Mouse (Mus musculus) brain, adult 2 months (tissue): ENCODE measurements around the gene Atp6v0a4.
A peak's percentile ranks its signal among the peaks of the same experiment; 100 is the strongest.

ENCODE experiments used
- DNase-seq: peaks from one replicate; pipeline ENCODE4 v3.0.0; 2011; ENCODE audit warnings: low read depth, low spot score

Gene Atp6v0a4

DNA sequence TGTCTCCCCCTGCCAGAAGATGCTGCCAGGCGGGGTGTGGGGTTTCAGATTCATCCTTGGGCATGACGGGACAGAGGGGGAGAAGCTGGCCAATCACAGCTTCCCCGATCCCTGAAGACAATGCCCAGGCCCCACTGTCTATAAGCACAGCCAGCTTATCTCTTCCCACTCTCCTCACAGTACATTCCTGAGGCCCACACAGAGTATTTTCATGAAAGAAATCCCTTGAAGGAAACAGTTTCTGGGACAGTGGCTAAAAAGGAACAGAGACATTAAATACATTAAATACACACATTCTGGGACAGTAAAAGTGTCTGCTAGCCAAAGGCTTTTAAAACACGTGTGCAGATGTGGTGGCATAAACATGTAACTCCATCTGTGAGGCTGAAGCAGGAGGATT lies 44.0 kb downstream of the Atp6v0a4 start:
- peak; percentile 20 for DNase-seq

DNA sequence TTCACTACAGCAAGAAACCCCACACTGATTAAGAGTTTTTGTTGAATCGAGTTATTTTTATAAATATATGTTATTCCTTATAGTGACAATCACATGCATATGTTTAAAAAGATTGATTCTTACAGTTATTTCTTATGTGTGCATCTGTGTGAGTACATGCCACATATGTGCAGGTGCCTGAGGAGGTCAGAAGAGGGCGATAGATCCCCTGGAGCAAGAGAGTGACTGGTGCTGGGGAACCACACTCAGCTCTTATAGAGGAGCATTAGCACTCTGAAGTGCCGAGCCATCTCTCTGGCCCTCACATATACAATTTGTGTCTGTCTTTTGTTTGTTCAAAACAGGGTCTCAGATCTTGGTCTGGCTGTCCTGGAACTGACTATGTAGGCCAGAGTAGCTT lies 50.8 kb downstream of the Atp6v0a4 start:
- DNase-seq, result no peak

DNA sequence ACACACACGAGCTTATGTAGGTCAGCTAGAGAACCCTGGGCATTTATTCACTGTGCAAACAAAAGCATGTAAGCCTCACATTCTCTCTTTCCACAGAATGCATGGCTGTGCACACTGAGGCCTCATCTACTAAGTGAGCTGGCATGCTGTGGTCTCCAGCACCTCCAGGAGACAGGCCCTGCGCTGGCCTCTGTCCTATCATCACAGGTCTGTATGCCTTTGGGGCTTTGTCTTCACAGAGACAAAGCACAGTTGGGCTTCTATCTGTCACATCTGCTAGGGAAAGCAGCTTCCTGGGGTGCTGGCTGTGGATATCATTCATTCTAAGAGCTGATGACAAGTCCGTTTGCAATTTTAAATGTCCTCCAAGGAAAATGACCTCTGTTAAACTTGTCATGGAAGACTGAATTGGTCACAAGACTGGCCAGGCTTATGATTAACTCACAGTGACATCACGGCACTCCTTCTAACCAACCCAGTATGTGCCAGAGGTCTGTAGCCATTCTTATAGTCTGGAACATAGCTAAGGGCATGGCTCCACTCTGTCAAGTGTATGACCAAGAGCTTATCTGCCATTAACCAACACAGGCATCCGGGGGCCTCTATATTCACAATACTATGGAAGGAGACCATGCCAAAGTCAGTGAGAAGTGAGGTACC lies 52.1 kb downstream of the Atp6v0a4 start:
- peak; percentile 6 for DNase-seq

DNA sequence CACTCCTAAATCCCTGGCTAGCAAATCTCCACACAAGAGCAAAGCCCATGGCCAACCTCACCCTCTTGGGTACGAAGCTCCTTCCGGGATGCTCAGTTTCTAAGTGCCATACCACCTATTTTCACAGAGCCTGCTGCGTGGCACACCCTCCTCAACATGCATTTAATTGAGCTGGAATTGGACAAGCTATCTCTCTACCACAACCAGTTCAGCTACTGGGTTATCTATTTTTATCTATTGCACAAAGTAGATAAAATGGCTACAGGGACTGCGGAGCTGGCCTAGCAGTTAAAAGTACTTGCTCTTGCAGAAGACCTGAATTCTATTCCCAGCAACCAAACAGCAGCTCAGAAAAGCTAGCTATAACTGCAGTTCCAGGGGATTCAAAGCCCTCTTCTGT lies 53.1 kb downstream of the Atp6v0a4 start:
- no peak for DNase-seq

DNA sequence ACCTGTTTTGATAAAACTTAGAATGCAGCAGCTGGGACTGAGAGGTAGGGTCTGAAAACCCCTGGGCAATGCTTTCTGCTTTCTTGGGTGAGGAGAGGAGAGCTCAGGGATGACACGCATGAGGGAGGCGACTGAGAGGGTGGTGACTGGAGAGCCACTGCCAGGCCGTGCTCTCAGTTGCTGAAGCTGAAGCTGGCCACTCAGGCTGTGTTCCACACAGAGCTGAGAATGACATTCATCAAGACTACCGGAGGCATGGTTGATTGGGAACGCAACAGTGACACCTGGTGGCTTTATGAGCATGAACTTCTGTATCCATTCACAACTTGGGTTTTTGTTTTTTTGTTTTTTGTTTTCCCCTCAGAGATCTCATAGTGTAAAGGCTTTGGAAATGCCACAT lies 58.2 kb downstream of the Atp6v0a4 start:
- DNase-seq, result peak; percentile 95

DNA sequence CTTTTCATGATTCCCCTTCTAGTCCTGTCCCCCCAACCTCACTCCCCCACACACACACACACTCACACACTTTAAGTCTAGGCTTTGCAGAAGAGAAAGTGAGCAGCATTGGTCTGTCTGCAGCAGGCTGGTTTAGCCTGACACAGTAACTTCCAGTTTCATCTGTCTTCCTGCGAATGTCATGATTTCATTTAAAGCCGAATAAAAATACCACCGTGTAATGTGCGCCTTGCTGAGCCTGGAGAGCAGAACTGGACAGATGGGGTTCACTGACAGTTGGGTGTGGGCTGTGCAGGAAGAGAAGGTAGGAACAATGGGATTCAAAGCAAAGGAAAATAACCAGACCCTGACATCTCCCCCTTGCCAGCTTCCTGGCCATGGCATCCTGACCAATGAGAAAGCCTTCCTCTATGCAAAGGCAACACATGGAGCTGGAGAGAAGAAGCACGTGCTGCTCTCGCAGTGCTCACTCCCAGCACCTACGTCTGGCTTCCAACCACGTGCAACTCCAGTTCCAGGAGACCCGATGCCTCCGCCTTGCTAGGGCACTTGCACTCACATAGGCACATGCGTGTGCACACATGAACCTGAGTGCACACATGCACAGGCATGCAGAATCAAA lies 58.8 kb downstream of the Atp6v0a4 start:
- peak; percentile 85 for DNase-seq

DNA sequence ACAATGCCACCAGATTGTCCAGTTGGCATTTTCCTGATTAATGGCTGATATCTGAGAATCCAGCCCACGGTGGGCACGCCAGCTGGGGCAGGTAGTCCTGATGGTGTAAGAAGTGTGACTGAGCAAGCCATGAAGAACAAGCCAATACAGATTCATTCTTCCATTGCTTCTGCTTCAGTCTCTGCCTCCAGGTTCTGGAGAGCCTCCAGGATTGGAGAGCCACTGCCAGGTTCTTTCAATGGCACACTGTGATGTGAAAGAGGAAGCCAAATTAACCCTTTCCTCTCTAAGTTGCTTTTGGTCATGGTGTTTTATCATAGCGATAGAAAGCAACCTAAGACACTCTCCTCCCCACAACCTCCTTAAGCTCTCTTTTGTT lies 59.3 kb downstream of the Atp6v0a4 start:
- peak; percentile 86 for DNase-seq

DNA sequence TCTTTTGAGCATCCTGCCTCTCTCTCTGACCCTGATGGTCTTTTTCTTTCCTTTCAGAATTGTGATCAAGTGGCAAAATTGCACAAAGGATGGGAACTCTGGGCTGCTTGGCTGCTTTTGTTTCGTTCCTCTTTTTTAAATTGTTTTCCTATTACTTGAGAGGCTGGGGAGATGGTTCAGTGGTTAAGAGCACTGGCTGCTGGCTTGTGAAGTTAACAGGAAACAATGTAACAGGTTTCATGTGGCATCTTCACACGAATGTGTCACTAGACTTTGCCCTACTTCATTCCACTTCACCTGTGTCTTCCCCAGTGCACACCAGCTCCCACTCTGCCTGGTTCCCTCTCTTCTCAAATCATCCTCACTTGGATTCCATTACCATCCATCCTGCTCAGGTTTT lies 59.8 kb downstream of the Atp6v0a4 start:
- no peak for DNase-seq

DNA sequence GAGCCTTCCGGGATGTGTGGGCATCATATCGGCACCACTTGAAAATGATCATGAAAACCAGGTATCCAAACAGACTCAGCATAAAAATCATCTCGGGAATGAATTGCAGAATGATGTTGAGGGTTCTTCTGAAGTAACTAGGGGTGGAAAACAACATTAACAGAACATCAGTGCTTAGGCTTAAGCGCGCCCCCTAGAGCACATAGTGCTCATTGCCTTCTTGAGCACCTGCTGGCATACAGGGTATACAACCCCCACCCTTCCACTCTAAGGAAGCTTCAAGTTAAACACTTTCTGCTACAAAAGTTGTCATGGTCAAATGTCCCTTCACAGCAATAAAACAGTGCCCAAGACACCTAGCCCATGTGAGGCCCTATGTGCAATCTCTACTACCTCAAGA lies 65.6 kb downstream of the Atp6v0a4 start:
- peak; percentile 31 for DNase-seq

DNA sequence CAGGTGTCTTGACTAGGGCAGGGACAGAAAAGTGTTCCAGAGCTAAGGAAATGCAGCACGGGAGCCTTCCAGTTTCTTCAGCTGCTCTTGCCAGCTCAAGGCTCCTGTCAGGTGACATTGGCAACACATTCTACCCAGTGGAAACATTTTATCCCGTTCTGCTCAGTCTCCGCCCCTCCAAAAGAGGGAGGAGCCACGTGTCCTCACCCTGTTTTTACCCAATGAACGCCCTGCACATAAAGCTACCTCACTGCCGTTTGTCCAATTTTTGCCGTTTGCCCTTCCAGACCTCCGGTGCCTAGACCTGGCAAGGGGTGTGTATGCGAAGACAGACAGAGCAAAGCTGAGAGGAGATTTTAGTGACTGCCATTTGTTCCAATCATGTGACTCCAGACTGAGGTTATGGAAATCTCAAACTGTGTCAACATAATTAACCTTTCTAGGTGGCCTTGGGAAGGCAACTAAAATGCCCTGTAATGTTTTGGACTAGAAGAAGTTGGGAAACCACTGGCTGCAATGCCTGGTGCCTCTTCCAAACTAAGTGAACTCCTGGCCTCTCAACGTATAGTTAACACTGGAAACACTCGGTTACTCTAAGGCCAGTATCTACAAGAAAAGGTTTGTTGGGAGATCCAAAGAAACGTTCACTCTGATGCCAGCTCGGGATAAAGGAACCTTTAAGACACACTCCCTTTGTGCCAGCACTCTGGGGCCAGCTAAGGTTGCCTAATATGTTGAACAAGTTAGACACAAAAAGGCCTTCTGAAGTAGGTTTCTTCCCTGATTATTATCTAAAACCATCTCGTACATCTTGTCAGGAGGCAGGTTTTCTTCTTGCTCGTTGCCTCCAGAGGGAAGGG lies 68.7 kb downstream of the Atp6v0a4 start:
- no peak for DNase-seq

DNA sequence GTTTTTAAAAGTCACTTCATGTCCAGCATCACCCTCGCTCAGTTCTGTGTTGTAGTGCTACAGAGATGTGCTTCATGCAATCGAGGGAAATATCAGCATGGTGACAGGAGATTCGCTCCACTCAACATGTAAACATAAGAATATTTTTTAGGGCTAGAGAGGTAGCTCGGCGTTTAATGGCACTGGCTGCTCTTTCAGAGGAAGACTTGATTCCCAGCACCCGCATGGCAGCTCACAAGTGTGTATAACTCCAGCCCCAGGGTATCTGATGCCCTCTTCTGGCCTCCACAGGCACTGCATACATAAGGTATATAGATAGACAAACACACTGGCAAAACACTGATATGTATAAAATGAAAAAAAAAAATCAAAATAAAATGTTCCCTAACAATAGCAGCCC lies 74.8 kb downstream of the Atp6v0a4 start:
- no peak for DNase-seq

DNA sequence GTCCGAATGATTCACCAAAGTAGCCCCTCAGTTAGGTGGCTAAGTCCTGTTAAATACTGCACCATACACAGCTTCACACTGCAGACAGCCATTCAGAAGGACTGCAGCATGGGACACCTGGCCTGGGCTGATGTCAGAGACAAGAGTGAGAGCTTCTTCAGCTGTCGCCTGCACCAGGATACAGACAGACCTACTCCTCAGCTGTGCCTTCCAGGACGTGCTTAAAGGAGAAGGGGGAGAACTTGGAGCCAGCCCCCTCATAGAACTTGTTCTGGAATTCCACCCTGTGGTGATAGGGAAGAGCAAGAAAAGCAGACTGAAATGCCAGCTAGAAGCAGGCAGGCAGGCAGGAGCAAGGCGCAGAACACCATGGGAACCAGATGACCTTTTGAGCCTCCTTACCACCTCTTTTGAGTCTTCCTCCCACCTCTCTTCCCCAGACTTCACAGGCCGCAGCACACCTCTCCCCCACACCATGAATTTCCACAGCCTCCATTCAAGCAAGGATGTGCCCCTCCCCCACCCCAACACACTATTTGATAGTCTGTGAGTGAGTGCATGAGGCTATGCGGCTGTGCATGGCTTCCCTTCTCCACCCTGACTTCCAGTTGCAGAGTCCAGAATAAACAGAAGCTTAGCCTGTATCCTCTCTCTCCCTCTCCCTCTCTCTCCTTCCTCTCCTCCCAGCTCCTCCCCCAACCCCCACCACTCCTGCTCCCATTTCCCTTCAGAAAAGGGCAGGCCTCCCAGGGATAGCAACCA lies 75.4 kb downstream of the Atp6v0a4 start:
- DNase-seq, result peak; percentile 26

DNA sequence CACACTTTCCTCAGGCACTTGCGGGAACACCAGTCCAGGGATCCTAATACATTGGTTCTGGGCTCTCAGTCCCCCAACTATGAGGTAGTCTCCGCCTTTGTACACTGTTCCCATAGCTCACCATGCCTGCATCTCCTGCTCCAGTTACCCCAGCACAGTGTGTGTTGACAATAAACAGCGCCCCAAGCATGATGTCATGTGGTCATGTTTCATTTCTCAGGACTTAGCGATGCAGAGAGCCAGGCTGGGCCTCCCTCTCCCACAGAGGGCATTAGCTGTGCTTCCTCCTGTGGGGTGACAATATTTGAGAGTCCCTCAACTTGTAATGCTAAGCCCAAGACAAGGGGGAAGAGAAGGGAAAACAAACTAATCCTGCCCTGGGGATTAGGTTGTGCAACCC lies 76.4 kb downstream of the Atp6v0a4 start:
- DNase-seq, result no peak

DNA sequence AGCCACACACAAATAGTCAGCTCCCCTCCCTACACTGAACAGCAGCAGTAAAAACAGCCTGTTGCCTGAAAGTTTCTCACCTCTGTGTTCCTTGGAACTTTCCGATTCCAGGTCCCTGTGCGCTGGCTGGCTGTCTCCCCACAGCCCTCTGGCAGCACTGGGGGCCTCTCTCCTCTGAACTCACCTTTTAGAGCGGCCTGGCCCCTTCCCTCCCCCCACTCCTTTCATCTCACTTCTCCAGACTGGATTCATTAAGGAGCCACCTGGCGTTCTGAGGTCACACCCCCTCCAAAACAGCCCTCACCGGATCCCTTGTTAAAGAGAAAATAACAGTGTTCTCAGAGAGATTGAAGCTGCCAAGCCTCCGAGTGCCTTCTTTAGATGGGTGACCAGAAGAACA lies 77.5 kb downstream of the Atp6v0a4 start, which contains the start of gene Svopl:
Gene Svopl, minus strand, starts transcription at position 159 of the 400 bp plus-strand sequence.
- no peak for DNase-seq

DNA sequence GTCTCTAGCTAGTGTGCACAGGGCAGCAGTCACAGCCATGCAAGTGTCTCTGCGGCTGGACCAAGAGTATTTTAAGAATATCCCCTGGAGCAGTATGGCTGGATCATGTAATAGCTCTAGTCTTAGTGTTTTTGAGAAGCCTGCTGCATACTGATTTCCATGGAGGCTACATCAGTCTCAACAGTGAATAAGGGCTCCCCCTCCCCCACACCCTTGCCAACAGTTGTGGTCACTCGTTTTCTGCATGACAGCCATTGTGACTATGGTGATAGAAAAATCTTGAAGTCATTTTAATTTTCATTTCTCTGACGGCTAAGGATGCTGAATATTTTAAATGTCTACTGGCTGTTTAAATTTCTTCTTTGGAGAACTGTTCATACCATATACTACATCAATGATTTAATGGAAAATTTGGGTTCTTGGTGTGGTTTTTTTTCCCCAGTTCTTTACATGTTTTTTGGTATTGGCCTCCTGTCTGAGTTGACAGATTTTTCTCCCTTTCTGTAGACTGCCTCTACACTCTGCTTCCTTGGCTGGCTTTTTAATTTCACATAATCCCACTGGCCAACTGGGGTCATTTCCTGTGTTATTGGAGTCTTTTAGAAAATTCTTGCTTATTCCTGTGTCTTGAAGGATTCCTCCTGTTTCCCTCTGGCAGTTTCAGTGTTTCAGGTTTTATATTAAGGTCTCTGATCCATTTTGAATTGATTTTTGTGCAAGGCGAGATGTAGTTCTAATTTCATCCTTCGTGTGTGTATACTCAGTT lies 91.4 kb downstream of the Atp6v0a4 start:
- no peak for DNase-seq

DNA sequence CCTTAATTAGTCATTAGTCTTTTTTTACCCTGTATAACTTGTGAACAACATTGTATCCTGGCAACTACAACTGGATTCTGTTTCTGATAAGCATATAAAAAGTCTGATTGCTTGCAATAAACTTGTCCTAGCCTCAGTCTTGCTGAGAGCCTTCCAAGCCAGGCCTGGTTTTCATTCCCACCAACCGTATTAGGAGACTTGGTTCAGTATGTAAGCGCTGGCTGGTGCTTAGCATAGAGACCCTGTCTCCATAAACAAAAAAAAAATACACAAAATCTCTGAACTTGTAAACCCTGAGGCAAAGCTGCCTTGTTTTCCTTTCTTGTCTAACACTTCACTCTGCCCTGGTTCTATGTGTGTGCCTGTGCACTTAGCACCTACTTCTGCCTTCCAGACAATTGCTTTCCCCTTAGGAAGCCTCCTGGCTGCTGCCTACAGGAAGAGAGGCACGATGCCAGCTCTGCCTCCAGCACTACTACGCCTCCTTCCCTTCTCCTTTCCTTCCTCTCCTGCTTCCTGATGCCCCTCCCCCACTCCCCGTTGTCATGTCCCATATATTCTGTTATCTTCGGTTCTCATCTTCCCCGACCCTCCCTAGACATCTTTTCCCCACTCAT lies 92.4 kb downstream of the Atp6v0a4 start:
- peak; percentile 76 for DNase-seq

DNA sequence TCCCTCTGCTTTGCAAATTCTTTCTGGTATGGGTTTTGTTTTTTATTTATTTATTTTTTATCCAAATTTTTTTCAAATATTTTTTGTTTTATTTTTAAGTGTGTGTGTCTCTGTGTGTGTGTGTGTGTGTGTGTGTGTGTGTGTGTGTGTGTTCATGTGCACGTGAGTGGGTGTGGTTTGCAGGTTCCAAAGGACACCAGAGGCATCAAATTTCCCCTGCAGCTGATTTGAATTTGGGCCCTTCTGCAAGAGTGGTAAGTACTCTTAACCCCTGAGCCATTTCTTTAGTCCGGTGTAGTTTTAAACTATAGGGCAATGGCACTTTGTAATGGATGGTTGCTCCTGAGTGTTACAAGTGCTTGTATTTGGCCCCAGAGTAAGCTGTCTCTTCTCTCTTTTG lies 96.2 kb downstream of the Atp6v0a4 start:
- no peak for DNase-seq

DNA sequence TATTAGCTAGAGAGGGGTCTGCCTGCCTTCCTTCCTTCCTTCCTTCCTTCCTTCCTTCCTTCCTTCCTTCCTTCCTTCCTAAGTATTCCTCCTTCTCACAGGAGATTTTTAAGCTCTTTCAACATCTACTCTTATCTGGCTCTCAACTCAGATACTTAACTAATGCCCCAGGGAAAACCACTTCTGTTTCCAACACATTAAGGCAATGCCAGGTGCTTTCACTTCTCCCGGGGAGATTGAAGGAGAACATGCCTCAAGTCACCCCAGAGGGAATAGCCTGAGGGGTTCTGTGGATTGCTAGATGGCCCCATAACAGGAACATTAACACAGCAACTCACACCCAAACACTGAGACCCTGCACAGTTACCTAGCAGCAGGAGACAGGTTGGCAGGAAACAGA lies 96.6 kb downstream of the Atp6v0a4 start:
- DNase-seq, result no peak

DNA sequence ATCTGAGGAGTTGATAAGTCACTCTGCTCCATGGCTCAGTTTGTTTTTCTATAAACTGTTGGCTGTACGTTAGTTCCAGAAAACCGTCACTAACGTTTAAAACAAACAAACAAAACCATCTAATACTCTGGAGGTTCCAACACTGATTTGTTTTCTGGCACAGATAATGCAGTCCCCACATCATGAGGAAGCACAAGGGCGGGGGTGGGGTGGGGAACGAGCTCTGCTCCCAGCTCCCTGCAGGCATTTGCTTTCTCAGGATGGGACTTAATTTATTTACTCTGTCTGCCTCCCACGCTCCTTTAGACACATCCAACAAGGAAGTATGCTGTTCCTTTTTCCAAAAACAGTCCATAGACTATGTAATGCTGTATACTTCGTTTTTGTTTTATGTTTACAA lies 101.1 kb downstream of the Atp6v0a4 start:
- peak; percentile 55 for DNase-seq

DNA sequence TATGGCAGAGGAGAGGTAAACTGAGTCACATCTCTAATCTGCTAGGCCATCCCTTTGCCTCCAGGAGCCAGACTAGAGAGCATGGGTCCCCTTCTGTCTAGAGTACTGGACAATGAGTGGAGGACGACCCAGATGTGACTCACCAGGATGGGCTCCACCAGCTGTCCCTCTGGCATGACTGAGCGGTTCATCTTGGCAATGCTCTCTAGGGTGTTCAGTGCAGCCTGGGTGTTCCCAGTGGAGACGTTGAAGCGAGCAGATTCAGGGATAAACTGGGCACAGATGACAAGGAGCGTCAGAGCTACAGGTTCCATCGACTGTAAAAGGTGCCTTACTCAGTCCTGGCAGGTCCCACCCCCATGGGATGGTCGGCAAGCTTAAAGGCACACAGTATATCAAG lies 103.0 kb downstream of the Atp6v0a4 start:
- DNase-seq, result no peak

DNA sequence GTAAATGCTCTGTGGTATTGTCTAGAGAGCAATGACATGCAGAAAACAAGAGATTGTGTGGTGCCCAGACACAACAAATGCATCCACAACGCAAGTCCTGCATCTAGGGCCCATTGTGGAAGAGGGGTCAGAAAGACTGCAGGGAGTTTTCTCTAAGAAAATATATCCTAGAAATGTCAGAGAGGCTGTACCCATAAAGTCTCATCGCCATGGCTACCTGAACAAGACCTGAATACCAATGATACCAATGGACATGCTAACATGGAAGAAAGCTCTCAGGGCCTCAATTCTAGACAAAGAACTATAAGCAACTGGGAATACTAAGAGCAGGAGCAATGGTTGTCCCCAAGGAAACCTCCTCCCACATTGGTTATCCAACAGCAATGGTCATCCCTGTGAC lies 111.6 kb downstream of the Atp6v0a4 start:
- DNase-seq, result no peak
